Mouse (Mus musculus) bone marrow, adult 2 months (tissue): ENCODE measurements around the gene Sptssb. TPM values are rescaled to one million over a fixed set of nuclear protein-coding genes. Genes with fewer than 3 reads are reported as not detected.

ENCODE experiments used
- H3K27ac ChIP-seq: fragments of 200-500 bp; 2 replicates; pipeline ENCODE4 v1.5.1; 2012; ENCODE audit warnings: low read depth, mild to moderate bottlenecking, control low read depth, inconsistent platforms, low read length; ENCODE audit not compliant: control insufficient read depth, poor library complexity, insufficient read depth
- H3K4me1 ChIP-seq: fragments of 200-500 bp; 2 replicates; pipeline ENCODE4 v1.6.1; 2011; ENCODE audit warnings: low read length; ENCODE audit not compliant: control insufficient read depth, insufficient read depth
- H3K4me3 ChIP-seq: fragments of 200-500 bp; replicated peaks from 2 replicates; pipeline ENCODE3; 2011; ENCODE audit warnings: mild to moderate bottlenecking, low read depth, low read length, control low read depth; ENCODE audit not compliant: control insufficient read depth
- CTCF ChIP-seq: fragments of 200-500 bp; IDR thresholded peaks from 2 replicates; pipeline ENCODE4 v1.5.1; 2011; ENCODE audit warnings: low read length, control low read depth; ENCODE audit not compliant: control insufficient read depth, insufficient read depth
- POLR2A ChIP-seq: fragments of 200-500 bp; IDR thresholded peaks from 2 replicates; pipeline ENCODE4 v1.6.1; 2011; ENCODE audit warnings: low read depth, mild to moderate bottlenecking, control low read depth, low read length, borderline replicate concordance; ENCODE audit not compliant: control insufficient read depth
- WGBS: fragments of 180-500 bp; shearing (Covaris S2); methylation state at CpG from one replicate; pipeline ENCODE4 v1.1.7; 2018; 5-methylcytosine and 5-hydroxymethylcytosine counted together
- polyA plus RNA-seq: library from polyadenylated mRNA; stranded (reverse); fragments of >200 nt; gene quantifications from 2 replicates; pipeline ENCODE4 v1.2.4, GENCODE M21; 2011; ENCODE audit warnings: low replicate concordance; ENCODE audit not compliant: missing spikeins, insufficient read depth, insufficient read length

Gene Sptssb
- polyA plus RNA-seq, 1 experiment = not detected

DNA sequence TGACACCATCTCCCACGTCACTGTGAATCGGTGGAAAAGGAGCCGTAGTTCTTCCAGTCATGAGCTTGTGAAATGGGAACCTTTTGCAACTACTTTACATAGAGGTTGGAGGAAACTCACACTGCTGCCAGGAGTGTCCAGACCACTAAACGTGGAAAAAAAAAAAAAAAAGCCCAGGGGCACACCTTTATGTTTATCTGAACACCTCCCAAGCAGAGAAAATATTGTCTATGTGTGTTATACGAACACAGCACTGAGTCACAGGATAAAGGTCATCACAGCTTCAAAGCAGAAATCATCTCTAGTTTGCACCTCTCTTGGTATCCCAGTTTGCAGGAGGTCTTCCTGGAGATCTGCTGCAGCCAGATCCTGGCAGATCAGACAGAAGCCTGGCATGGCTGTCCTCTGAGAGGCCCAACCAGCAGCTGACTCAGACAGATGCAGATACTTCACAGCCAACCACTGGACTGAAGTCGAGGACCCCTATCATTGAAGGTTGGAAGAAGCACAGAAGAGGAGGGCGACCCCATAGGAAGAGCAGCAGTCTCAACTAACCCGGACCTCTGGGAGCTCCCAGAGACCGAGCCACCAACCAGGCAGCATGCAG is 2.2 kb upstream of the Sptssb start:
- TF ChIP-seq POLR2A (no peak), CTCF (no peak)
- H3K27ac ChIP-seq = no peak overlapping the region
- 32% methylated on average over 9 of the region's 9 CpGs for WGBS
- no peaks in the 10 kb centered on the region for H3K4me1 ChIP-seq
- H3K4me3 ChIP-seq = no peak overlapping the region

DNA sequence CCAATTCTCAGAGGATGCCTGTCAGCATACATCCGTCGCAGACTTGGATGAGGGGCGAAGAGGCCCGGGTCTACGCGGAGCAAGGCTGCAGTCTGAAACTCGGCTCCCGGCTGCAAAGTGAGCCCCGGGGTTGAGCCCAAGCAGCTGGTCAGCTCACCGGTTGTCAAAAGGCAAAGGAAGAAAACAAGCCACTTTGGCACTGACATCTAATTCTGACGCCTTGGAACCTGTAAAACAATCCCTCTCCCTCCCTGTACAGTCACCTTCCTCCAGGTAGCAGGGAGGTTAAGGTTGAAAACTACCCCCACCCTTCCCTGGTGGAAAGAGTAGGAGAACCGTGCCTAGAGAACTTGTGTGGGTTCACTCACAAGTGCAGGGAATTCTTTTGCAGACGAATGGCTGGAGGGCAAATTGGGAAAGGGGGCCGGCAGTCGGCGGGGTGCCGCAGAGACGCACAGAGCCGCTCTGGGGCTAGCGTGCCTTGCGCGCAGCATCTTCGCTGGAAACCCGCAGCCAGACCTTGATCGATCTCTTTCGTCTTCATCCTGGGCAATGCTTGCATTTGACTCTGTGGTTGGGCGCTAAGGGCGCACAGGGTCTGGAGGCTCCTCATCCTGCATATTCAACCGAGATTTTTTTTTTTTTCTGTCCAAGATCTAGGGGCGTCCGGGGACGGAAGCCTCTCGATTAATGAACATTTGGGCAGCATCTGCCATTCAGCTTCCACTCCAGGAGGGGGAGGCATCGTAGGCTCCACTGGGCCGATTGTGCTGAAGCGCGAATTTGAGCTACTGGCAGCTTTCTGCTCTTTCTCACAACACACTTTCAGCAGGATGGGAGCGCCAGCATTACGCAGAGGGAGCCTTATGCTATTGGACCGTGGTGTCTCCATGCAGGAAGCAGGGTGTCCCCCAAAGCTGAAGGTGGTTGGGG is 1.1 kb upstream of the Sptssb start:
- no peak overlapping the region for H3K27ac ChIP-seq
- 2% methylated on average over 40 of the region's 40 CpGs for WGBS
- TF ChIP-seq POLR2A = no peak
- TF ChIP-seq CTCF = no peak
- no peak overlapping the region for H3K4me3 ChIP-seq
- H3K4me1 ChIP-seq = no peaks in the 10 kb centered on the region

DNA sequence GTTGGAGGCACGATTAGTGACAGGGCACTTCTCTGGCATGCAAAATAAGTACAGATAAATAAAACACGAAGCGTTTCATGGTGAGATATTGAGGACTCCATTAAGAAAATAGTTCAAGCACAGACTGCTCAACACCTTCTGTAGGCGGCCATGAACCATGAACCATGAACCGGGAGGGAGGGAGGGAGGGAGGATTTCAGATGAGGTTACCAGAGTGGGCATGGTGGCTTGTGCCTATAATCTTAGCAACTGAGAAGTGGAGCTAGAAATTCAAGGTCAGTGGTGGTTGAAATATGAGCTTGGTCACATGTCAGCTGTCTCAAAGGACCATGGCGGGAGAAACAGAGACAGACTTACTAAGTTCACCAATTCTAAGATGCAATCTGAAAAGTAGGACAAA is 20.3 kb downstream of the Sptssb start:
- no peak overlapping the region for H3K27ac ChIP-seq
- WGBS = 82% methylated on average over 6 of the region's 6 CpGs
- no peak for TF ChIP-seq POLR2A
- no peak for TF ChIP-seq CTCF
- no peak overlapping the region for H3K4me3 ChIP-seq
- no peaks in the 10 kb centered on the region for H3K4me1 ChIP-seq

DNA sequence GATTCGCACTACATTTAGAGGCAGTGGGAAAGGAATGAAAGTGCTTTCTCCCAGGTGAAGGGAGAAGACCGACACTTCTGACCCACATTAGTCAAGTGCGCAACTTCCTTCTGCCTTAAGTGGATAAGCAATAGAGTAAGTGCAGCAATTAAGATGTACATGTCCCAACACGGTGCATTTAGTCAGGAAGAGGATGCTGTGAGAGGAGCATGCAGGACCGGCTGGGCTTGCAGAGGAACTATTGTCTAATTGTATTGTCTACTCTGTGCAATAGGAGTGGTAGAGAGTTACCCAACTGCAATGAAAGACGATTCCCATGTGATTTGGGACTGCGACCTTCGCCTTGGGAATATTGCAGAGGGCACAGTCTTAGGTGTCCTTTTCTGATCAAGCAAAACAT is 30.2 kb downstream of the Sptssb start:
- H3K4me1 ChIP-seq = no peaks in the 10 kb centered on the region
- WGBS = 70% methylated on average over 8 of the region's 8 CpGs
- H3K4me3 ChIP-seq = no peak overlapping the region
- TF ChIP-seq POLR2A = no peak
- H3K27ac ChIP-seq = no peak overlapping the region

DNA sequence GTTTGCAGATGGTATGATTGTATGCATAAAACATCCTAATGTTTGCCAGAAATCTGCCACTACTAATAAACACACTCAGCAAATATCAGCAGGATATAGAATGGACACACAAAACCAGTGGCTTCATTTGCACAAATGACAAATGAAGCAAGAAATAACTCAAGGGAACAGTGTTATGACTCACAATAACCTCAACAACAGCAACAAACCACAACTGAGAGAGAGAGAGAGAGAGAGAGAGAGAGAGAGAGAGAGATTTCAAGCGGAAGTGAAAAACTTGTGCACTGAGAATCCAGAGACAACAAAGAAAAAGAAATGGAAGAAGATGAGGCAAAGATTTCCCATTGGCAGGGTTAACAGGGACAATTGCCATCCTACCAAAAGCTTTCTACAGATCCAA is 35.2 kb downstream of the Sptssb start:
- 81% methylated on average over 1 of the region's 1 CpGs for WGBS
- Histone ChIP-seq H3K27ac (no peak overlapping the region), H3K4me1 (no peaks in the 10 kb centered on the region), H3K4me3 (no peak overlapping the region)
- TF ChIP-seq POLR2A (no peak), CTCF (no peak)

DNA sequence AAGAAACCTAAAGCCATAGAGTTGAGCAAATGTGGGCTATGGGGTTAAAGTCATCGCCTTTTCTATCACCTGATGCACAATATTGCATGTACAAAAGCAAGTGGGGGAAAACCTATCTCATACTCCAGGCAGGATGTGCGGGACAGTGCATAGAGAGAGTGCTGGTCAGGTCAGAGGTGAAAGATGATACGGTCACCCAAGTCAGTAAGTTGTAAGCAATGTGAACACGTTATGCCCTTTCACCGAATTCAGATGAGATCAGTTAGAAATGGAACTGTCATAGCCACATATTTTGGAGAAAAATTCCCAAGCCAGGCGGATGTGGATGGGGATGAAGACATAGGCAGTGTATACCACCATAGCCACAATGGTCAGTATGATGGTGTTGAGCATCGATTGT is 39.1 kb downstream of the Sptssb start:
- 83% methylated on average over 7 of the region's 7 CpGs for WGBS
- no peak for TF ChIP-seq CTCF

DNA sequence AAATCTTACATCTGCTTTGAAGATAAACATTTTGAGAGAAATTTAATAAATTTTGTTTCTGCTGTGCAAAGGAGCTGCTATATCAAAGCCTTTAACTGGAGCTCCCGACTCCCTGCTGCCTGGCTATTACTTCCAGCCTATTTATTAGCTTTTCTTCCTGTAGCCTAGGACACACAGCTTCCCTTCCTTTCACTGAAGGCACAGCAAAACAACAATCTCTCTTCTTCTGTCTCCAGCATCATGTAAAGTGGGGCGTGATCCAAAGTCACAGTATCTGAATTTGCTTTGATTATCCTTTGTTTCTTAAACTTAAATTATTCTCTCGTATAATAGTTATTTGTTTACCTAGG is 39.9 kb downstream of the Sptssb start:
- H3K4me1 ChIP-seq = no peaks in the 10 kb centered on the region
- no peak overlapping the region for H3K4me3 ChIP-seq
- H3K27ac ChIP-seq = no peak overlapping the region
- 63% methylated on average over 3 of the region's 3 CpGs for WGBS
- no peak for TF ChIP-seq POLR2A
- TF ChIP-seq CTCF = no peak

More for the DNA sequence above, 39.1 kb downstream of the Sptssb start:
- Histone ChIP-seq H3K27ac (no peak overlapping the region), H3K4me1 (no peaks in the 10 kb centered on the region), H3K4me3 (no peak overlapping the region)

DNA sequence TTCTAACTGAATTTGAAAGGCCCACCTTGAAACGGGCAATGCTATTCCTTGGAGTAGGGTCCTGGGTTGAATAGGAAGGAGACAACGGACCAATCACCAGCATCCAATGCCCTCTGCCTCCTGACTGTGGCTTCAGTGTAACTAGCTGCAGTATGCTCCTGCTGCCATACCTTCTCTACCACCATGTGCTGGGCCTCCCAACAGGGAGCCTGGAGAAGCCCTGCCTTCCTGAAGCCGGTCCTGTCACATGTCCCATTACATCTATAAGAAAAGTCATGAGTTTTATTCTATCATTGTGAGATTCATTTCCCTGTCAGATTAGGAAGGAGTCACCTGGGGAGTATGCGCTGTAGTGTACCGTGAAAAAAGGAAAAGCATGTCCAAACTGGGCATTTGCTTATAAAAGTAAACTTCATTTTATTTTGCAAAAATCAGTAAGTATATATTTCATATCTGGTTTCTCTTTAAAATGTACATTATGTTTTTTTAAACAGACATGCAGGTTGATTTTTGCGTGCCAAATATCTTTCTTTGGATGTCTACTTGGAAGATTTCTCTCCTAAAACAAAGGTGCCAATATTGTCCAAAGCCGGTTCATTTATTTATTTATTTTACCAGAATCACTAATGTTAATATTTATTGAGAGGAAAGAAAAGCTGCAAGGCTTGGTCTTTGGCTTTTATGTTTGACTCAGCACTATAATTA is 40.4 kb downstream of the Sptssb start:
- no peak for TF ChIP-seq CTCF
- Histone ChIP-seq H3K27ac (no peak overlapping the region), H3K4me1 (no peaks in the 10 kb centered on the region), H3K4me3 (no peak overlapping the region)
- 86% methylated on average over 7 of the region's 7 CpGs for WGBS
